Mouse (Mus musculus) adrenal gland, postnatal 10 days (tissue): ENCODE data around the gene Gm11939. TPM values are rescaled to one million over a fixed set of nuclear protein-coding genes. Genes with fewer than 3 reads are reported as not detected.

Experiments used
- total RNA-seq, 2 experiments: library from RNA; stranded (reverse); gene quantifications; 2 replicates each; pipeline ENCODE4 v1.2.3; 2021

Gm11939 gene
- total RNA-seq, 2 experiments from 2014 or later: not detected

Other genes with a start within 250 kb of the Gm11939 start
- under 1 TPM in 1 of 2 experiments, not detected in 1; 0.18 TPM for gene Krt25, start 236.5 kb downstream of the Gm11939 start, total RNA-seq
- gene Krt26, start 221.5 kb downstream of the Gm11939 start, total RNA-seq: not detected
- not detected for gene Krt27, start 208.4 kb downstream of the Gm11939 start, total RNA-seq
- gene Krt28, start 184.6 kb downstream of the Gm11939 start, total RNA-seq: under 1 TPM in 1 of 2 experiments, not detected in 1; 0.21 TPM
- 1 to 10 TPM; 7.0 to 8.2 TPM for gene Krt10, start 170.1 kb downstream of the Gm11939 start, total RNA-seq
- gene Krt12, start 137.2 kb downstream of the Gm11939 start, total RNA-seq: not detected
- 1 to 10 TPM; 1.8 to 2.3 TPM for gene Krt20, start 121.3 kb downstream of the Gm11939 start, total RNA-seq
- gene Krt23, start 66.3 kb downstream of the Gm11939 start, total RNA-seq: 10 to 100 TPM in 1 of 2 experiments, 1 to 10 TPM in 1; 4.4 to 12.8 TPM
- not detected for gene Krt39, start 38.1 kb downstream of the Gm11939 start, total RNA-seq
- not detected for gene Krt40, start 16.3 kb downstream of the Gm11939 start, total RNA-seq
- not detected for gene Krtap3-3, start 8.6 kb downstream of the Gm11939 start, total RNA-seq
- gene Krtap3-2, start 2.6 kb downstream of the Gm11939 start, total RNA-seq: not detected
- not detected for gene Krtap3-1, start 7.2 kb upstream of the Gm11939 start, total RNA-seq
- gene Krtap1-5, start 21.6 kb upstream of the Gm11939 start, total RNA-seq: not detected
- gene Krtap1-4, start 24.2 kb upstream of the Gm11939 start, total RNA-seq: not detected
- not detected for gene Krtap1-3, start 31.9 kb upstream of the Gm11939 start, total RNA-seq
- not detected for gene Krtap9-3, start 38.6 kb upstream of the Gm11939 start, total RNA-seq
- gene Gm11938, start 43.8 kb upstream of the Gm11939 start, total RNA-seq: not detected
- gene Gm11937, start 50.7 kb upstream of the Gm11939 start, total RNA-seq: not detected
- gene Krtap2-4, start 55.4 kb upstream of the Gm11939 start, total RNA-seq: not detected
- not detected for gene Gm11562, start 61.0 kb upstream of the Gm11939 start, total RNA-seq
- not detected for gene Krtap4-1, start 68.8 kb upstream of the Gm11939 start, total RNA-seq
- gene Krtap4-2, start 75.6 kb upstream of the Gm11939 start, total RNA-seq: not detected
- gene Krtap4-7, start 84.6 kb upstream of the Gm11939 start, total RNA-seq: not detected
- gene Gm11555, start 90.8 kb upstream of the Gm11939 start, total RNA-seq: not detected
- not detected for gene Gm11563, start 99.5 kb upstream of the Gm11939 start, total RNA-seq
- not detected for gene Krtap4-6, start 106.5 kb upstream of the Gm11939 start, total RNA-seq
- gene Gm14190, start 131.3 kb upstream of the Gm11939 start, total RNA-seq: not detected
- not detected for gene Gm14180, start 174.8 kb upstream of the Gm11939 start, total RNA-seq
- not detected for gene Gm11595, start 213.4 kb upstream of the Gm11939 start, total RNA-seq
- not detected for gene Krtap4-8, start 221.2 kb upstream of the Gm11939 start, total RNA-seq
- not detected for gene Krtap4-9, start 225.7 kb upstream of the Gm11939 start, total RNA-seq
- not detected for gene Gm11596, start 234.0 kb upstream of the Gm11939 start, total RNA-seq
- not detected for gene Gm11569, start 239.5 kb upstream of the Gm11939 start, total RNA-seq
- gene Gm11554, start 245.0 kb upstream of the Gm11939 start, total RNA-seq: not detected